Mouse (Mus musculus) left cerebral cortex, adult 11 months (tissue): ENCODE measurements at regions not wholly inside any gene's neighbourhood (a gene's known extent, or its start where the extent isn't known, plus 50 kb on each side); places are given as distances from the start of the nearest gene placed in this dataset.

Experiments
- DNase-seq: peaks from one replicate; pipeline ENCODE4 v3.0.0; 2022; ENCODE audit warnings: low spot score

DNA sequence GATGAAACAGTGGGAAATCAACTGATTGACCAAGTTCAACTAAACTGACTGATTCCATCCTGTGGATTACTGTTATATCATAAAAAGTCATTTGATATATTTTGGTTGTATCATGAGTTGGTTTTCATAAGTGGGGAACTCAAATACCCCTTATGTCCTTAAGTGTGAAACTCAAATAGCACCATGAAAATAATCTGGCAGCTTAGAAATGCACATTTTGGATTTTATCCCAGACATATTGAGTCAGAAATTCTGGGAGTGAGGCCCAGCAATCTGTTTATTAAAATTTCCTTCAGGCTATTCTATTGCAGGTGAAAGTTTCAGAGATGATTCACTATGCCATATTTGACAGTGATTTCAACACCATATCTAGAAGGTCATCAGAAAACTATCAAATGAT is 1573.7 kb downstream of the Pcdh9 start:
- peak; percentile 6 for DNase-seq

DNA sequence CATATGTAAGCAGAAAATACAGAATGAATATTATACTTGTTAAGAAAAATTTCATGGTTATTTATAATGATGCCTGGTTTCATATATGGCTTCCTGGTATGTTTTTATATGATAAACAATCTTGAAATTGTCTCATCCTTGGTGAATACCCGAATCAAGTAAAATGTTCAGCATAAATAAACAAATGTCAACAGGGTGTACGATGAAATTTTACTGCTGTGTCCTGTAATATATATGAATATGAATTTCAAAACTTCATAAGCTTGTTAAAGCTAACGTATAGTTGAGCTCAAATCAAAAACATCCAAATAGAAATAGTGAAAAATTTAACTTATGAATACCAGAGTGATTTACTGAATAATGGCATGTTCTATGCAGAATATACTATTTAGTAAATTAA is 1586.5 kb downstream of the Pcdh9 start:
- DNase-seq: no peak

DNA sequence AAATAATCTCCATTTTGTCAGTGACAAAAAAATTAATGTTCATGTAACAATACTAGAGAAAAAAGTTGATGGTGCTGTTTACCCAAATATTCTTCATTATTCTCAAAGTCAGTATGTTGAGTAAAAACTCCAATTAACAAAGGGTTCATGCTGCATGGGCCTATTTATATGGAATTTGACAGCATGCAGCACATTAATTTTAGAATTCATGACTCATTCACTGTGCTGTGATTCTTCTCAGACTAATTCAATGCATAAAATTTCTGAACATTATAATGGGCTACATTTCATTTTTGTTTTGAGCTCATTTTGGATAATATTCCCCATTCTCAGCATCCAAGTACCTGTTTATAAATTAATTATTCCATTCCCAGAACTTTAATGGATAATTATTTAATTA is 1619.3 kb downstream of the Pcdh9 start:
- peak; percentile 7 for DNase-seq

DNA sequence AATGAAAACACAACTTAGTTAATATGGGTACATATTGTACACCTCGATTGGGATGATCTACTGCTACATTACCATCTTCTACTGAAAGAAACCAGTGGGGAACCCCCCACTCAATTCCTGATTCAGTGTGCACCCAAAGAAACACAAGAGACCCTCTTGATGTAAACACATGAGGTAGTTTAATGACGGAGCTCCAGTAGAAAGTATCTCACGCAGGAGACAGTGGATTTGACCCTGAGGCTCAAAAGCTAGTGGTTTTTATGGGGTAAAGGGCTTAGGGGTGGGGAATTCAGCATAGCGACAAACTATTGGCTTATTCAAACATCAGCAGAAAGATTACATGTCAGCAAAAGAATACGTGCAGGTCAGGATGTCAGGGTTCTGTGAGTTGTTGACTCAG is 1667.7 kb downstream of the Pcdh9 start:
- no peak for DNase-seq
